Mouse (Mus musculus) ES-Bruce4 (cell line): Measurements from ENCODE around the gene Ets2. TPM values are rescaled to one million over a fixed set of nuclear protein-coding genes. Genes with fewer than 3 reads are reported as not detected.

Source experiments
- H3K27ac ChIP-seq: 2 replicates; pipeline ENCODE4 v1.5.1; 2012; ENCODE audit warnings: low read length, inconsistent platforms; ENCODE audit not compliant: insufficient read depth
- H3K27me3 ChIP-seq: 2 replicates; pipeline ENCODE4 v1.6.1; 2012; ENCODE audit warnings: mild to moderate bottlenecking, low read length, inconsistent platforms; ENCODE audit not compliant: control insufficient read depth, poor library complexity, insufficient read depth, severe bottlenecking
- H3K36me3 ChIP-seq: 2 replicates; pipeline ENCODE4 v1.6.1; 2012; ENCODE audit warnings: inconsistent platforms, mild to moderate bottlenecking, low read length, moderate library complexity; ENCODE audit not compliant: control insufficient read depth, poor library complexity, insufficient read depth, severe bottlenecking
- H3K4me1 ChIP-seq: one replicate; pipeline ENCODE4 v1.8.1; 2011; ENCODE audit warnings: low read length; ENCODE audit not compliant: control insufficient read depth, insufficient read depth
- H3K4me3 ChIP-seq: 2 replicates; pipeline ENCODE4 v1.5.1; 2011; ENCODE audit warnings: low read depth, mild to moderate bottlenecking, low read length
- H3K9ac ChIP-seq: 2 replicates; pipeline ENCODE4 v1.6.1; 2012; ENCODE audit warnings: low read depth, mild to moderate bottlenecking, inconsistent platforms; ENCODE audit not compliant: poor library complexity, severe bottlenecking
- H3K9me3 ChIP-seq: replicated peaks from 2 replicates; pipeline ENCODE4 v1.6.1; 2012; ENCODE audit warnings: mild to moderate bottlenecking, low read length, inconsistent platforms; ENCODE audit not compliant: control insufficient read depth, poor library complexity, insufficient read depth, severe bottlenecking
- CTCF ChIP-seq: IDR thresholded peaks from one replicate; pipeline ENCODE4 v1.8.1; 2011; ENCODE audit warnings: low read depth, low read length
- EP300 ChIP-seq: IDR thresholded peaks from 2 replicates; pipeline ENCODE4 v1.6.1; 2011; ENCODE audit warnings: low read depth, low read length; ENCODE audit not compliant: insufficient read depth
- POLR2A ChIP-seq: IDR thresholded peaks from one replicate; pipeline ENCODE4 v1.8.1; 2011; ENCODE audit warnings: low read length; ENCODE audit not compliant: insufficient read depth
- polyA plus RNA-seq: library from polyadenylated mRNA; stranded (reverse); fragments of >200 nt; gene quantifications from 2 replicates; pipeline ENCODE4 v1.2.4, GENCODE M21; 2011; ENCODE audit warnings: low read depth; ENCODE audit not compliant: missing spikeins, insufficient read depth, insufficient read length

Ets2 gene
- polyA plus RNA-seq, 1 experiment, result 32.5 TPM

DNA sequence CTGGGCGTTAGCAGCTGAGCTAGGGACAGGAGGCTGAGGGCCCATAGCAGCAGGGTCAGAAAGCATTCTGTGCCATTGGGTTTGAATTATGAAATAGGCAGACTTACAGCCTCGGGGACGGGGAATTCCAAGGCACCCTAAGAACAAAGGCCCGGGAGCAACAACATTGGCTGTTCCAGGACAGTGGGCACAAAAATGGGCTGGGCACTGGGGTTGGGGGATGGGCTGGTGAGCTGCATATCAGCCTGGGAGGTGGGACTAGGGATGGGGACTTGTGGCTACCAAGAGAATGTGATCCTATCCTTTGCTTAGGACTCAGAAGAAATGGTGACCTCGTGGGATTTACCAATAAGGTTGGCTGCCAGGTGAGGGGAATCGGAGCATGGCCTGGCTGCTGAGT, 15.6 kb upstream of the Ets2 start:
- H3K9me3 ChIP-seq, result no peaks in the 10 kb centered on the region
- no peaks in the 10 kb centered on the region for H3K27me3 ChIP-seq
- no peak for TF ChIP-seq EP300
- TF ChIP-seq POLR2A, result no peak
- no peak for TF ChIP-seq CTCF
- no peak overlapping the region for H3K4me3 ChIP-seq
- H3K27ac ChIP-seq, result no peak overlapping the region
- H3K9ac ChIP-seq, result no peak overlapping the region
- H3K4me1 ChIP-seq, result peaks cover 2% of the 10 kb centered on the region
- no peaks in the 10 kb centered on the region for H3K36me3 ChIP-seq

- peaks cover 2% of the 10 kb centered on the region for H3K4me1 ChIP-seq
- H3K27me3 ChIP-seq, result no peaks in the 10 kb centered on the region
- no peaks in the 10 kb centered on the region for H3K9me3 ChIP-seq
- no peak overlapping the region for H3K4me3 ChIP-seq
- H3K36me3 ChIP-seq, result no peaks in the 10 kb centered on the region
- TF ChIP-seq EP300, result no peak
- no peak for TF ChIP-seq CTCF
- TF ChIP-seq POLR2A, result no peak
- no peak overlapping the region for H3K9ac ChIP-seq
- H3K27ac ChIP-seq, result no peak overlapping the region
Measured at GRCm38 (mm10) chr16:95686901-95687300, 15.0 kb upstream of the Ets2 start.

- Histone ChIP-seq H3K9me3 (no peaks in the 10 kb centered on the region), H3K27ac (no peak overlapping the region), H3K4me3 (no peak overlapping the region), H3K27me3 (no peaks in the 10 kb centered on the region), H3K4me1 (peaks cover 2% of the 10 kb centered on the region), H3K9ac (no peak overlapping the region), H3K36me3 (no peaks in the 10 kb centered on the region)
- TF ChIP-seq POLR2A, result no peak
- no peak for TF ChIP-seq EP300
- peak; percentile 52 for TF ChIP-seq CTCF
Measured at GRCm38 (mm10) chr16:95688010-95688409, 13.9 kb upstream of the Ets2 start.

GRCm38 (mm10) chr16:95696599-95696998, 5.3 kb upstream of the Ets2 start:
- no peak overlapping the region for H3K4me3 ChIP-seq
- peaks cover 9% of the 10 kb centered on the region for H3K4me1 ChIP-seq
- H3K27me3 ChIP-seq, result no peaks in the 10 kb centered on the region
- no peak overlapping the region for H3K27ac ChIP-seq
- H3K36me3 ChIP-seq, result no peaks in the 10 kb centered on the region
- H3K9me3 ChIP-seq, result no peaks in the 10 kb centered on the region
- H3K9ac ChIP-seq, result no peak overlapping the region
- TF ChIP-seq EP300 (no peak), POLR2A (no peak), CTCF (no peak)

DNA sequence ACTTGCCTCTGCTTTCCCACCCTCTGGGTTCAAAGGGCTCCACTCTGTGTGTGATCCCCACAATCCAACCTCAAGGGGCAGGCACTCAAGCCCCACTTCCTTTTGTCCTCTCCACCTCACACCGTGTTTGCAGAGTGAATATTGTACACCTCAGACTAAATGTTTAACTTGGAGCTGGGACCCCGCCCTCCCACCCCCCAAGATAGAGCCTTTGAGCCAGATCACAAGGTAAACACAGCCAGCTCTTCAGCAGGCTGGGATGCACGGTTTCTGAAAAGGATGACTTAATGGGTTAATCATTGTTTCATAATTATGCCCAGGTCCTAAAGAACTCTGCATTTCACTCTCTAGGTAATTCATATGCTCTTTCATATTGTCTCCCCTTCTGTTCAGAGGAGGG, 2.2 kb upstream of the Ets2 start:
- peaks cover 9% of the 10 kb centered on the region for H3K4me1 ChIP-seq
- H3K27me3 ChIP-seq, result no peaks in the 10 kb centered on the region
- no peak overlapping the region for H3K9ac ChIP-seq
- no peaks in the 10 kb centered on the region for H3K36me3 ChIP-seq
- TF ChIP-seq POLR2A, result no peak
- TF ChIP-seq CTCF, result no peak
- TF ChIP-seq EP300, result no peak
- H3K27ac ChIP-seq, result no peak overlapping the region
- H3K4me3 ChIP-seq, result no peak overlapping the region
- no peaks in the 10 kb centered on the region for H3K9me3 ChIP-seq

GRCm38 (mm10) chr16:95700224-95700623, 1.7 kb upstream of the Ets2 start:
- H3K27me3 ChIP-seq, result no peaks in the 10 kb centered on the region
- H3K36me3 ChIP-seq, result no peaks in the 10 kb centered on the region
- H3K4me1 ChIP-seq, result peaks cover 9% of the 10 kb centered on the region
- no peak overlapping the region for H3K4me3 ChIP-seq
- H3K9ac ChIP-seq, result no peak overlapping the region
- H3K27ac ChIP-seq, result no peak overlapping the region
- no peaks in the 10 kb centered on the region for H3K9me3 ChIP-seq
- no peak for TF ChIP-seq EP300
- TF ChIP-seq POLR2A, result no peak
- TF ChIP-seq CTCF, result no peak
